Mouse (Mus musculus) hindbrain, embryonic 12.5 days (tissue): Measurements from ENCODE around the gene Uggt1. TPM values are rescaled to one million over a fixed set of nuclear protein-coding genes. Genes with fewer than 3 reads are reported as not detected.

Experiments
- ATAC-seq: fragments of 200-750 bp; cut with Nextera tagmentation; 2 replicates; pipeline ENCODE4 v1.8.0; 2017; ENCODE audit warnings: moderate TSS enrichment; ENCODE audit not compliant: low FRiP score
- H3K27ac ChIP-seq: fragments of 300-500 bp; sonication (generic); 2 replicates; pipeline ENCODE4 v1.5.1; 2016; ENCODE audit warnings: mild to moderate bottlenecking
- H3K27me3 ChIP-seq: fragments of 300-500 bp; sonication (generic); 2 replicates; pipeline ENCODE4 v1.6.1; 2016; ENCODE audit warnings: mild to moderate bottlenecking
- H3K36me3 ChIP-seq: fragments of 300-500 bp; sonication (generic); 2 replicates; pipeline ENCODE4 v1.6.1; 2016; ENCODE audit warnings: mild to moderate bottlenecking
- H3K4me1 ChIP-seq: fragments of 300-500 bp; sonication (generic); 2 replicates; pipeline ENCODE4 v1.6.1; 2016
- H3K4me2 ChIP-seq: fragments of 300-500 bp; sonication (generic); replicated peaks from 2 replicates; pipeline ENCODE4 v1.6.1; 2016; ENCODE audit warnings: mild to moderate bottlenecking
- H3K4me3 ChIP-seq: fragments of 300-500 bp; sonication (generic); 2 replicates; pipeline ENCODE4 v1.5.1; 2016; ENCODE audit warnings: mild to moderate bottlenecking
- H3K9ac ChIP-seq: fragments of 300-500 bp; sonication (generic); 2 replicates; pipeline ENCODE4 v1.6.1; 2016; ENCODE audit warnings: mild to moderate bottlenecking, moderate library complexity
- H3K9me3 ChIP-seq: fragments of 300-500 bp; sonication (generic); replicated peaks from 2 replicates; pipeline ENCODE4 v1.6.1; 2016; ENCODE audit warnings: mild to moderate bottlenecking
- WGBS: fragments of 180-500 bp; shearing (Covaris S2); methylation state at CpG from one replicate; pipeline ENCODE4 v1.1.7; 2016; 5-methylcytosine and 5-hydroxymethylcytosine counted together
- polyA plus RNA-seq: library from polyadenylated mRNA; unstranded; fragments of >200 nt; fragmentation: Nextera tagmentation; extraction: Ambion mirVana; gene quantifications from 2 replicates; pipeline ENCODE4 v1.2.1, GENCODE M21; 2016

Uggt1 gene
- polyA plus RNA-seq, 1 experiment from 2014 or later = 61.0 TPM

GRCm38 (mm10) chr1:36149411-36149810, 95.1 kb downstream of the Uggt1 start:
- H3K4me1 ChIP-seq = no peaks in the 10 kb centered on the region
- no peak overlapping the region for H3K27ac ChIP-seq
- no peak overlapping the region for H3K4me3 ChIP-seq
- no peak overlapping the region for H3K4me2 ChIP-seq
- H3K36me3 ChIP-seq = peaks cover 86% of the 10 kb centered on the region
- no peaks in the 10 kb centered on the region for H3K9me3 ChIP-seq
- H3K27me3 ChIP-seq = no peaks in the 10 kb centered on the region
- no peak overlapping the region for H3K9ac ChIP-seq
- 69% methylated on average over 1 of the region's 1 CpGs for WGBS
- no peak for ATAC-seq

- Histone ChIP-seq H3K9ac (no peak overlapping the region), H3K36me3 (peaks cover 86% of the 10 kb centered on the region), H3K27me3 (no peaks in the 10 kb centered on the region), H3K4me2 (no peak overlapping the region), H3K4me3 (no peak overlapping the region), H3K4me1 (no peaks in the 10 kb centered on the region), H3K9me3 (no peaks in the 10 kb centered on the region), H3K27ac (no peak overlapping the region)
- 77% methylated on average over 2 of the region's 2 CpGs for WGBS
- no peak for ATAC-seq
Observed at GRCm38 (mm10) chr1:36148809-36149208, 95.7 kb downstream of the Uggt1 start.

- no peak overlapping the region for H3K4me2 ChIP-seq
- 39% methylated on average over 1 of the region's 1 CpGs for WGBS
- no peak for ATAC-seq
- H3K27me3 ChIP-seq = no peaks in the 10 kb centered on the region
- peaks cover 85% of the 10 kb centered on the region for H3K36me3 ChIP-seq
- H3K4me3 ChIP-seq = no peak overlapping the region
- H3K9me3 ChIP-seq = no peaks in the 10 kb centered on the region
- H3K27ac ChIP-seq = no peak overlapping the region
- no peaks in the 10 kb centered on the region for H3K4me1 ChIP-seq
- no peak overlapping the region for H3K9ac ChIP-seq
Observed at GRCm38 (mm10) chr1:36145050-36145449, 99.5 kb downstream of the Uggt1 start.

- no peak overlapping the region for H3K4me2 ChIP-seq
- H3K4me1 ChIP-seq = no peaks in the 10 kb centered on the region
- H3K9me3 ChIP-seq = no peaks in the 10 kb centered on the region
- H3K27ac ChIP-seq = no peak overlapping the region
- ATAC-seq = no peak
- H3K36me3 ChIP-seq = peaks cover 44% of the 10 kb centered on the region
- H3K4me3 ChIP-seq = no peak overlapping the region
- no peaks in the 10 kb centered on the region for H3K27me3 ChIP-seq
- H3K9ac ChIP-seq = no peak overlapping the region
- 97% methylated on average over 15 of the region's 15 CpGs for WGBS
Observed at GRCm38 (mm10) chr1:36140311-36140710, 104.2 kb downstream of the Uggt1 start.

- H3K4me2 ChIP-seq = no peak overlapping the region
- H3K27ac ChIP-seq = no peak overlapping the region
- H3K27me3 ChIP-seq = no peaks in the 10 kb centered on the region
- H3K9me3 ChIP-seq = no peaks in the 10 kb centered on the region
- WGBS = 2% methylated on average over 3 of the region's 3 CpGs
- no peak overlapping the region for H3K9ac ChIP-seq
- H3K4me3 ChIP-seq = no peak overlapping the region
- H3K4me1 ChIP-seq = no peaks in the 10 kb centered on the region
- 0 out of 2 replicates have a peak, but pooled peaks have one; percentile 61 for ATAC-seq
- no peaks in the 10 kb centered on the region for H3K36me3 ChIP-seq
Observed at GRCm38 (mm10) chr1:36134584-36134983, 109.9 kb downstream of the Uggt1 start.

GRCm38 (mm10) chr1:36133647-36134046, 110.9 kb downstream of the Uggt1 start:
- no peaks in the 10 kb centered on the region for H3K9me3 ChIP-seq
- no peak overlapping the region for H3K27ac ChIP-seq
- 74% methylated on average over 3 of the region's 3 CpGs for WGBS
- no peaks in the 10 kb centered on the region for H3K4me1 ChIP-seq
- no peak for ATAC-seq
- no peak overlapping the region for H3K4me2 ChIP-seq
- H3K4me3 ChIP-seq = no peak overlapping the region
- H3K36me3 ChIP-seq = no peaks in the 10 kb centered on the region
- H3K9ac ChIP-seq = no peak overlapping the region
- no peaks in the 10 kb centered on the region for H3K27me3 ChIP-seq

- H3K9me3 ChIP-seq = no peaks in the 10 kb centered on the region
- H3K27ac ChIP-seq = no peak overlapping the region
- H3K4me2 ChIP-seq = no peak overlapping the region
- WGBS = 72% methylated on average over 8 of the region's 8 CpGs
- no peak overlapping the region for H3K4me3 ChIP-seq
- no peak overlapping the region for H3K9ac ChIP-seq
- ATAC-seq = no peak
- H3K4me1 ChIP-seq = no peaks in the 10 kb centered on the region
- H3K36me3 ChIP-seq = no peaks in the 10 kb centered on the region
- no peaks in the 10 kb centered on the region for H3K27me3 ChIP-seq
Observed at GRCm38 (mm10) chr1:36133041-36133440, 111.5 kb downstream of the Uggt1 start.

GRCm38 (mm10) chr1:36132211-36132610, 112.3 kb downstream of the Uggt1 start:
- H3K4me2 ChIP-seq = no peak overlapping the region
- H3K27ac ChIP-seq = no peak overlapping the region
- no peaks in the 10 kb centered on the region for H3K4me1 ChIP-seq
- no peak overlapping the region for H3K4me3 ChIP-seq
- 63% methylated on average over 4 of the region's 4 CpGs for WGBS
- H3K9me3 ChIP-seq = no peaks in the 10 kb centered on the region
- H3K27me3 ChIP-seq = no peaks in the 10 kb centered on the region
- ATAC-seq = no peak
- no peaks in the 10 kb centered on the region for H3K36me3 ChIP-seq
- no peak overlapping the region for H3K9ac ChIP-seq

GRCm38 (mm10) chr1:36131766-36132165, 112.8 kb downstream of the Uggt1 start:
- 74% methylated on average over 8 of the region's 8 CpGs for WGBS
- Histone ChIP-seq H3K27me3 (no peaks in the 10 kb centered on the region), H3K4me1 (no peaks in the 10 kb centered on the region), H3K4me3 (no peak overlapping the region), H3K36me3 (no peaks in the 10 kb centered on the region), H3K4me2 (no peak overlapping the region), H3K9me3 (no peaks in the 10 kb centered on the region), H3K27ac (no peak overlapping the region), H3K9ac (no peak overlapping the region)
- no peak for ATAC-seq

GRCm38 (mm10) chr1:36131154-36131553, 113.4 kb downstream of the Uggt1 start:
- WGBS = 60% methylated on average over 4 of the region's 4 CpGs
- Histone ChIP-seq H3K4me3 (no peak overlapping the region), H3K27me3 (no peaks in the 10 kb centered on the region), H3K9me3 (no peaks in the 10 kb centered on the region), H3K4me2 (no peak overlapping the region), H3K4me1 (no peaks in the 10 kb centered on the region), H3K27ac (no peak overlapping the region), H3K36me3 (no peaks in the 10 kb centered on the region), H3K9ac (no peak overlapping the region)
- no peak for ATAC-seq

- no peak overlapping the region for H3K9ac ChIP-seq
- no peaks in the 10 kb centered on the region for H3K9me3 ChIP-seq
- H3K4me2 ChIP-seq = no peak overlapping the region
- no peaks in the 10 kb centered on the region for H3K36me3 ChIP-seq
- no peak overlapping the region for H3K27ac ChIP-seq
- no peaks in the 10 kb centered on the region for H3K4me1 ChIP-seq
- ATAC-seq = no peak
- no peak overlapping the region for H3K4me3 ChIP-seq
- no peaks in the 10 kb centered on the region for H3K27me3 ChIP-seq
- 87% methylated on average over 4 of the region's 4 CpGs for WGBS
Observed at GRCm38 (mm10) chr1:36130307-36131035, 114.0 kb downstream of the Uggt1 start.

GRCm38 (mm10) chr1:36129881-36130280, 114.6 kb downstream of the Uggt1 start:
- ATAC-seq = no peak
- H3K4me1 ChIP-seq = no peaks in the 10 kb centered on the region
- no peak overlapping the region for H3K9ac ChIP-seq
- no peak overlapping the region for H3K4me2 ChIP-seq
- no peak overlapping the region for H3K27ac ChIP-seq
- no peaks in the 10 kb centered on the region for H3K36me3 ChIP-seq
- H3K4me3 ChIP-seq = no peak overlapping the region
- WGBS = 92% methylated on average over 8 of the region's 8 CpGs
- H3K27me3 ChIP-seq = no peaks in the 10 kb centered on the region
- no peaks in the 10 kb centered on the region for H3K9me3 ChIP-seq

GRCm38 (mm10) chr1:36129126-36129525, 115.4 kb downstream of the Uggt1 start:
- no peaks in the 10 kb centered on the region for H3K4me1 ChIP-seq
- no peaks in the 10 kb centered on the region for H3K36me3 ChIP-seq
- WGBS = 67% methylated on average over 4 of the region's 4 CpGs
- H3K9me3 ChIP-seq = peaks cover 5% of the 10 kb centered on the region
- ATAC-seq = no peak
- H3K9ac ChIP-seq = no peak overlapping the region
- H3K4me2 ChIP-seq = no peak overlapping the region
- H3K27me3 ChIP-seq = no peaks in the 10 kb centered on the region
- no peak overlapping the region for H3K27ac ChIP-seq
- no peak overlapping the region for H3K4me3 ChIP-seq
